Mouse (Mus musculus) MEL (cell line): ENCODE measurements at regions not wholly inside any gene's neighbourhood (a gene's known extent, or its start where the extent isn't known, plus 50 kb on each side); places are given as distances from the start of the nearest gene placed in this dataset.

ENCODE experiments used
- CTCF ChIP-seq, 3 experiments: IDR thresholded peaks in 2 of 3; conservative IDR thresholded peaks in 1 of 3; 2 replicates each; pipeline ENCODE4 v1.5.1; 2011 to 2012; ENCODE audit warnings: low read length in 3 of 3, low read depth in 2 of 3, mild to moderate bottlenecking in 2 of 3, improper control_type of control experiment in 1 of 3, inconsistent platforms in 1 of 3, mixed read lengths in 1 of 3, moderate library complexity in 1 of 3; ENCODE audit not compliant: control insufficient read depth in 1 of 3, insufficient read depth in 1 of 3, poor library complexity in 1 of 3, severe bottlenecking in 1 of 3
- EP300 ChIP-seq, 2 experiments: IDR thresholded peaks; 2 replicates each; pipeline ENCODE4 v1.6.1; 2011; ENCODE audit warnings: improper control_type of control experiment in 2 of 2, low read length in 2 of 2, low read depth in 1 of 2, mild to moderate bottlenecking in 1 of 2
- ETS1 ChIP-seq: IDR thresholded peaks from 2 replicates; pipeline ENCODE4 v1.6.1; 2012; ENCODE audit warnings: low read depth, mild to moderate bottlenecking, inconsistent platforms, low read length, improper control_type of control experiment, moderate library complexity
- POLR2A ChIP-seq, 2 experiments: IDR thresholded peaks; 2 replicates each; pipeline ENCODE4 v1.6.1; 2011 to 2012; ENCODE audit warnings: low read length in 2 of 2, mild to moderate bottlenecking in 2 of 2, control low read depth in 1 of 2, improper control_type of control experiment in 1 of 2, low read depth in 1 of 2, moderate library complexity in 1 of 2; ENCODE audit not compliant: control insufficient read depth in 1 of 2, insufficient read depth in 1 of 2, poor library complexity in 1 of 2
- SIN3A ChIP-seq: IDR thresholded peaks from 2 replicates; pipeline ENCODE4 v1.6.1; 2012; ENCODE audit warnings: low read length, improper control_type of control experiment, inconsistent platforms
- TCF12 ChIP-seq: IDR thresholded peaks from 2 replicates; pipeline ENCODE4 v1.6.1; 2014; ENCODE audit warnings: low read depth, mild to moderate bottlenecking, inconsistent platforms, low read length, improper control_type of control experiment, moderate library complexity

- no peak for TF ChIP-seq POLR2A (IDR thresholded peaks at IDR 0.05; ENCODE audit: control insufficient read depth in 1 of 2, insufficient read depth in 1 of 2, low read depth in 1 of 2, low read length in 2 of 2, poor library complexity in 1 of 2)
- TF ChIP-seq CTCF (IDR thresholded peaks at IDR 0.05 in 2 of 3, conservative IDR thresholded peaks at IDR 0.05 in 1 of 3; ENCODE audit: control insufficient read depth in 1 of 3, insufficient read depth in 1 of 3, low read depth in 2 of 3, low read length in 3 of 3, poor library complexity in 1 of 3, severe bottlenecking in 1 of 3) = no peak
- TF ChIP-seq SIN3A = no peak
- TF ChIP-seq ETS1 = no peak
- TF ChIP-seq TCF12 = no peak
- no peak for TF ChIP-seq EP300 (IDR thresholded peaks at IDR 0.05; ENCODE audit: low read depth in 1 of 2, low read length in 2 of 2)
Measured at GRCm38 (mm10) chr14:76625589-76626368, 69.1 kb upstream of the Serp2 start.
